Mouse (Mus musculus): ENCODE data around the gene Usp25. TPM values are rescaled to one million over a fixed set of nuclear protein-coding genes. Genes with fewer than 3 reads are reported as not detected.

Gene Usp25
- polyA plus RNA-seq, 1 experiment from 2014 or later: 23.4 TPM

DNA sequence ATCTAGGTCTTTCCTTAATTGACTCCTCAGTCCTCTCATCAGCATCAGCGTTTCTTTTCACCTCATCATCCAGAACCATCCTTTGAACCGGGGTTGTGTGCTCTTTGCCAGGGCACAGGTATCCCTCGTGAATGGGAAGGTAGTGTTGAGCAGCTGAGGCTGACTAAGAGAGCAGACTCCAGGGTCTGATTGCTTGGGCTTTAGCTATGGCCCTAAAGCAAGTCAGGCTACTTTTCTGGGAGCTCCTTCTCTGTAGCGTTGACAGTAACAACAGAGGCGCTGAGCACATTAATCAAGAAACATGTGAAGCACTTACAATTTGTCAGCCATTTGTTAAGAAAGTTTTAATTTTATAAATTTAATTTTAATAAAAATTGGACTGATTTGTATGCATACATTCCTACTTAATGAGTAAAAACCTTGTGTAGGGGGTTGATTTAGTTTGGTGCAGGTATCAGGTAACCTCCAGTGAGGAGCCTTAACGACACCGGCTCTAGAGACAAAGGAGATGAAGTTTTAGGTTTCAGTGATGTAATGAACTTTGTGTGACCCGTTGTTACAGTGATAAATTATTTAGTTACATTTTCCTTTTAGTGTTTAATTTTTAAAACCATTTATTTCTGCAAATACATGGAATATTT, 42.1 kb downstream of the Usp25 start:
- no peak for ATAC-seq
- Histone ChIP-seq H3K4me3 (ENCODE audit: low read depth, low read length) (no peak overlapping the region), H3K27me3 (ENCODE audit: insufficient read depth, low read length) (no peaks in the 10 kb centered on the region), H3K27ac (ENCODE audit: low read depth) (no peak overlapping the region), H3K4me1 (ENCODE audit: insufficient read depth) (no peaks in the 10 kb centered on the region), H3K9me3 (ENCODE audit: low read length) (no peaks in the 10 kb centered on the region), H3K9ac (replicated peaks) (no peak overlapping the region), H3K4me2 (ENCODE audit: low read depth, low read length) (no peak overlapping the region), H3K36me3 (replicated peaks; ENCODE audit: insufficient read depth, low read length) (peaks cover 51% of the 10 kb centered on the region)
- 93% methylated on average over 8 of the region's 8 CpGs for WGBS (ENCODE audit: insufficient replicate concordance)
- DNase-seq: no peak
- TF ChIP-seq EP300 (IDR thresholded peaks at IDR 0.05; ENCODE audit: low read depth) (no peak), CTCF (IDR thresholded peaks at IDR 0.05; ENCODE audit: low read depth) (no peak)

DNA sequence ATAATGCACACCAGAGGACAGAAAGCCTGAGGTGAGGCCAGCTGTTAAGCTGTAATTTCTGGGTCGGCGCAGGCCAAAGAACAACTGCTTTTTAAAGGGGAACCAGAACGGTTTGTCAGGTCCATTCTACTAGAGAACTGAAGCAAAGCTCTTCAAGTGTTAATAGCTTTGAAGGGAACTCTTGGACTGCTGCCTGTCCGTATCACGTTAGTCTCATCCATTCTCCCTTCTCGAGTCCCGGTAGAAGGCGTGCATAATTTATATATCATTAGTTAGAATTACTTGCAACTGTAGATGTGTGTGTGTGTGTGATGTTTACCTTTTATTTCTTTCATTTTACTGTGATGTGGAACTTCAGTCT, 42.6 kb downstream of the Usp25 start:
- Histone ChIP-seq H3K4me3 (ENCODE audit: low read depth, low read length) (no peak overlapping the region), H3K9me3 (ENCODE audit: low read length) (no peaks in the 10 kb centered on the region), H3K4me1 (ENCODE audit: insufficient read depth) (no peaks in the 10 kb centered on the region), H3K9ac (replicated peaks) (no peak overlapping the region), H3K4me2 (ENCODE audit: low read depth, low read length) (no peak overlapping the region), H3K36me3 (replicated peaks; ENCODE audit: insufficient read depth, low read length) (peaks cover 51% of the 10 kb centered on the region), H3K27me3 (ENCODE audit: insufficient read depth, low read length) (no peaks in the 10 kb centered on the region), H3K27ac (ENCODE audit: low read depth) (no peak overlapping the region)
- ATAC-seq (no peak), DNase-seq (no peak)
- TF ChIP-seq EP300 (IDR thresholded peaks at IDR 0.05; ENCODE audit: low read depth): no peak
- no peak for TF ChIP-seq CTCF (IDR thresholded peaks at IDR 0.05; ENCODE audit: low read depth)
- WGBS (ENCODE audit: insufficient replicate concordance): 89% methylated on average over 8 of the region's 8 CpGs

DNA sequence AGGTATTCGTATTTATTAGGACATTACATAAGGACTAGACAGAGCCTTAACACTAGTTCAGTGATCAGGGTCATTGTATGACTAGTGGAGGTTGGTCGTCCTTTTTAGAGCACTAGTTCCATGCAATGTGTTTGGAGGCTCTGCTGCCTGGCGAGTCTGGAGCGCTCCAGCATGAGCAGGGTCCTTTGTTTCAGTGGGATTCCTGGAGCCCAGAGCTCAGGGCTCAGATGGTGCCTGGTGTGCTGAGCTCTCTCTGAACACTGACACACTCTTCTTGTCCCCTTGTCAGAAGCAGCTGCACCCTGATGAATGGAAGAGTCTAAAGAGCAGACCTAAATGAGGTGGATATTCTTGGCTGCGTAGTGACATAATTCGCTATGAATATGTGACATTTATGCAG, 45.1 kb downstream of the Usp25 start:
- Histone ChIP-seq H3K27me3 (ENCODE audit: insufficient read depth, low read length) (no peaks in the 10 kb centered on the region), H3K9ac (replicated peaks) (no peak overlapping the region), H3K4me1 (ENCODE audit: insufficient read depth) (no peaks in the 10 kb centered on the region), H3K4me2 (ENCODE audit: low read depth, low read length) (no peak overlapping the region), H3K4me3 (ENCODE audit: low read depth, low read length) (no peak overlapping the region), H3K36me3 (replicated peaks; ENCODE audit: insufficient read depth, low read length) (peaks cover 56% of the 10 kb centered on the region), H3K9me3 (ENCODE audit: low read length) (no peaks in the 10 kb centered on the region), H3K27ac (ENCODE audit: low read depth) (no peak overlapping the region)
- WGBS (ENCODE audit: insufficient replicate concordance): 94% methylated on average over 6 of the region's 6 CpGs
- ATAC-seq (no peak), DNase-seq (no peak)
- TF ChIP-seq CTCF (IDR thresholded peaks at IDR 0.05; ENCODE audit: low read depth) (no peak), EP300 (IDR thresholded peaks at IDR 0.05; ENCODE audit: low read depth) (no peak)

DNA sequence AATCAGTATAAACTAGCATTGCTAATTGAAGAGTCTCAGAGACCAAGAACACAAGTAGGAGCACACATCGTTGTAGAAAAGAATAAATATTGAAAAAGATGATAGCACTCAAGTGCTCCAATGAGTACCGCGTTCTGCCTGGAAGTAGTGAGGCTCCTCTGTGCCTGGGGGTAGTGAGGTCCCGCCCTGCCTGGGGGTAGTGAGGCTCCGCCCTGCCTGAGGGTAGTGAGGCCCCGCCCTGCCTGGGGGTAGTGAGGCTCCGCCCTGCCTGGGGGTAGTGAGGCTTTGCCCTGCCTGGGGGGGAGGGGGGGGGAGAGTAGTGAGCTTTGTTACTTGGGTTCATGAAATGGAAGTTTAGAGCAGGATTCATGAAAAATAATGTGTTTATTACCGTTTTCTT, 46.7 kb downstream of the Usp25 start:
- 0 out of 2 replicates have a peak, but pooled peaks have one; percentile 51 for ATAC-seq
- 76% methylated on average over 8 of the region's 8 CpGs for WGBS (ENCODE audit: insufficient replicate concordance)
- Histone ChIP-seq H3K9ac (replicated peaks) (no peak overlapping the region), H3K9me3 (ENCODE audit: low read length) (no peaks in the 10 kb centered on the region), H3K4me2 (ENCODE audit: low read depth, low read length) (no peak overlapping the region), H3K27ac (ENCODE audit: low read depth) (no peak overlapping the region), H3K27me3 (ENCODE audit: insufficient read depth, low read length) (no peaks in the 10 kb centered on the region), H3K4me3 (ENCODE audit: low read depth, low read length) (no peak overlapping the region), H3K36me3 (replicated peaks; ENCODE audit: insufficient read depth, low read length) (peaks cover 62% of the 10 kb centered on the region), H3K4me1 (ENCODE audit: insufficient read depth) (no peaks in the 10 kb centered on the region)
- TF ChIP-seq EP300 (IDR thresholded peaks at IDR 0.05; ENCODE audit: low read depth) (no peak), CTCF (IDR thresholded peaks at IDR 0.05; ENCODE audit: low read depth) (no peak)
- peak; percentile 46 for DNase-seq

DNA sequence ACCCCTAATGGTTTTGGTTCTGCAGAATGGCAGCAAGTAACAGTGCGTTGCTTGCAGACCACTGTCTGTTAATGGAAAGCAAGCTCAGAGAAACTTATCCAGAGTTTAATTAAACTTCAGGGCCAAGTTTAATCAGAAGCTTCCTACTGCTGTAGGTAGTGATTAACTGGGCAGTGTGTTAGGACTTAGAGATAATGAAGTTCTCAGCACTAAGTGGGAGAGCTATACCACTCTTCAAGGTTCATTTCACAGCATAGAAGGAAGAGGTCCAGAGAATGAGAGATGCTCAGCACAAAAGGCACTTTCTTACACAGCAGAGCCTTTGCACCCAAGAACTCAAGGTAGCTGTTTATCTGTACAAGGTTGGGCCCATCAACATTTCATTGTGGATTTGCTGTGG, 50.4 kb downstream of the Usp25 start:
- no peak overlapping the region for H3K4me2 ChIP-seq (ENCODE audit: low read depth, low read length)
- no peak for DNase-seq

DNA sequence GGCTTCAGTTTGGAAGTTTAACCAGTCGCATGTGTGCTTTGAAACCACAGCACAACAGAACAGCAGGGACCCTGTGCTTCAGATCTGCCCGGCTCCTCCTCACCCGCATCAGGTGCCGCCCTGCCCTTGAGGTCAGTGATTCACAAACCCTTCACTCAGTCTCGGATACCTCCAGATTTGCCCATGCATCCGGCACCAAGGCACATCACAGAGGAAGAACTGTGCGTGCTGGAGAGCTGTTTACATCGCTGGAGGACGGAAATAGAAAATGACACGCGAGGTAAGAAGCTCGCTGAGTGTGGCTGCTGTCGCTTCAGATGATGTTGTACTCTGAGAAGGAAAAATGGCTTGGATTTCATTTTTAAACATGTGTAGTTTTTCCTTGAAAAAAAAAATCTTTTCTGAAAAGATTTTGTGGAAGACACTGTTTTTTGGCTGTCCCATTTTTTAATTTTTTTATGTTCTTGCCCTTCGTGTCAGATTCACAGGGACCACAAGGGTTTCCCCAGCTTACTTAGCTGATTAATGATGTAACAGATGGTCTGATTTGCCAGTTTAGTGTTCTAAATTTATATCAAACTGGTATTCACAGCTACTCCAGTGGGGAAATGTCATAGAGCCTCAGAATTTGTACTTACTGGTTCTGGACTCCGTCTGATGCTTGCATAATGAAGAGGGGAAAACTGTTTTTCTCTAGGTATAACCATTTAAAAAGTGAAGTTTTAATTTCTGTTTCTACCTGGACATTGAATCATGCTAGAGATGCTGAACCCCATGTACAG, 63.6 kb downstream of the Usp25 start:
- Histone ChIP-seq H3K4me1 (ENCODE audit: insufficient read depth) (no peaks in the 10 kb centered on the region), H3K9ac (replicated peaks) (no peak overlapping the region), H3K27me3 (ENCODE audit: insufficient read depth, low read length) (no peaks in the 10 kb centered on the region), H3K4me2 (ENCODE audit: low read depth, low read length) (no peak overlapping the region), H3K9me3 (ENCODE audit: low read length) (no peaks in the 10 kb centered on the region), H3K4me3 (ENCODE audit: low read depth, low read length) (no peak overlapping the region), H3K36me3 (replicated peaks; ENCODE audit: insufficient read depth, low read length) (peaks cover 74% of the 10 kb centered on the region), H3K27ac (ENCODE audit: low read depth) (no peak overlapping the region)
- WGBS (ENCODE audit: insufficient replicate concordance): 91% methylated on average over 15 of the region's 15 CpGs
- TF ChIP-seq CTCF (IDR thresholded peaks at IDR 0.05; ENCODE audit: low read depth): no peak
- TF ChIP-seq EP300 (IDR thresholded peaks at IDR 0.05; ENCODE audit: low read depth): no peak
- no peak for DNase-seq
- ATAC-seq: no peak

More for the DNA sequence above, 50.4 kb downstream of the Usp25 start:
- Histone ChIP-seq H3K9me3 (ENCODE audit: low read length) (no peaks in the 10 kb centered on the region), H3K27ac (ENCODE audit: low read depth) (no peak overlapping the region), H3K4me1 (ENCODE audit: insufficient read depth) (no peaks in the 10 kb centered on the region), H3K36me3 (replicated peaks; ENCODE audit: insufficient read depth, low read length) (peaks cover 77% of the 10 kb centered on the region), H3K4me3 (ENCODE audit: low read depth, low read length) (no peak overlapping the region), H3K9ac (replicated peaks) (no peak overlapping the region), H3K27me3 (ENCODE audit: insufficient read depth, low read length) (no peaks in the 10 kb centered on the region)
- WGBS (ENCODE audit: insufficient replicate concordance): 87% methylated on average over 1 of the region's 1 CpGs
- ATAC-seq: no peak
- no peak for TF ChIP-seq CTCF (IDR thresholded peaks at IDR 0.05; ENCODE audit: low read depth)
- no peak for TF ChIP-seq EP300 (IDR thresholded peaks at IDR 0.05; ENCODE audit: low read depth)
